Mouse (Mus musculus): ENCODE measurements around the gene Grb7.

Gene Grb7

DNA sequence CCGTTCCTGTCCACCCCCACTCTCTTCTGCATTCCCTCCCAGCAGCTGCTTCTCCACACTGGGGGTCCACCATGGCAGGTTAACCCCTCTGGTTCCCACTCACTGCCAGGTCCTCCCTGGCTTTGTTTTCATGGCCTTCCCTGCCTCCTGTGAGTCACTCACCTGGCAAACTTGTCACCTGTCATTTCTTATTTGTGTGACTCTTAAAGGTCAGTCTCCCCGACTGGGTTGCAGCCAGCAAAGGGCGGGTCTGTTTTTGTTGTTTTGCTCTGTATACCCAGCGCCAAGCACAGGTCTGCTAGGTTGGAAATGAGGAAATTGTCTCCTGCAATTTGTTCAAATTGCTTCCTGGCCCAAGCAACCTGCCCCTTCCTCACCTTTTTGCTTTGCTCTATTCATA lies 515 bp upstream of the Grb7 start:
- DNase-seq (ENCODE audit: low spot score), result no peak

DNA sequence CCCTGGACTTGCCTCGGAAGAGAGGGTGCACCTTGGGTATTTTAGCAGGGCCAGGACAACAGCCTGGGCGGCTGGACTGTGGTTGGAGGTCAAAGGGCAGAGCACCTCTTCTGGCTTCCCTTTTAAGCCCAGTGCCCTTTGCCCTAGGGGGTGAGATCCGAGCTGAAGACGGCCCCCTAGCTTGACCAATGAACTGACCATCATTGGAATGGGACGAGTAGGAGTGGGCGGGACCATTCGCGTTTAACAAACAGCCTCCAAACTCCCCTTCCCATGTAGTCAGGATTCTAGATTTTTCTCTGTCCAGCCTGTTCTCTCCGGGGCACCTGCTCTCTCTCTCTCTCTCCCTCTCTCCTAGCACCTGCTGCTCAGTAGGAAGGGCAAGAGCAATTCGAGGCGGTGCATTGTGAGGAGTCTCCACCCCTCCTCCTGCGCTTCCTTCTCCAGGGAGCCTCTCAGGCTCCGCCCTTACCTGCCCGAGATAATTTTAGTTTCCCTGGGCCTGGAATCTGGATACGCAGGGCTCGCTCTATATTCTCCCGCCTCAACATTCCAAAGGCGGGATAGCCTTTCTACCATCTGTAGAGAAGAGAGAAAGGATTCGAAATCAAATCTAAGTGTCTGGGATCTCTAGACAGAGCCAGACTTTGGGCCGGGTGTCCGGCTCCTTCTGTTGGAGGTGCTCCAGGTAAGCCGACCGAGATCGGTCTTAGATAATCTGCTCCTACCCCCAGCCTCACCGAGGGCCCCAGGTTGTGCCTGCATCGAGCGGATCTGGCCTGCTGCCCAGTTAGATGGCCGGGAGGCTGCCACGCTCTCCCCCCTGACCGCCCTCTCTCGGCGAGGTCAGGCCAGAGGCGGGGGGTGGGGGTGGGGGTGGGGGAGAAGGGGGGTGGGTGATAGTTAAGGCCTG lies 624 bp downstream of the Grb7 start:
- no peak for DNase-seq (ENCODE audit: low spot score)

DNA sequence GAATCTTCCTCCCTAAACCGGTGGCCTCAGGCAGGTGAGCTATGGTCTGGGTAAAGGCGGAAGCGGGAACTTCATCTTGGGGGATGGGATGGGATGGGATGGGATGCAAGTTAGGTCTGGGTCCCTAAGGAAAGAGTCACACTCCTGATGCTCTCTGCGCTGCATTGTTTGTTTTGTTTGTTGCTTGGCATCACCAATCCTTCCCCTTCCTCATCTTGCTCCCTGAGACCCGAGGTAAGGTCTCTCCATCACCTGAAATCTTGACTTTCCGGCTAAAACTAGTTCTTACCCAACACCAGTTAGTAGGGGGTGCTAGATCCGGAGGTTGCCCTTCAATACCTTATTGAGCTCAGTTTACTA lies 1.3 kb downstream of the Grb7 start:
- no peak for DNase-seq (ENCODE audit: low spot score)

- no peak for DNase-seq (ENCODE audit: low spot score)
Measured at GRCm38 (mm10) chr11:98448191-98448790, 2.1 kb downstream of the Grb7 start.

DNA sequence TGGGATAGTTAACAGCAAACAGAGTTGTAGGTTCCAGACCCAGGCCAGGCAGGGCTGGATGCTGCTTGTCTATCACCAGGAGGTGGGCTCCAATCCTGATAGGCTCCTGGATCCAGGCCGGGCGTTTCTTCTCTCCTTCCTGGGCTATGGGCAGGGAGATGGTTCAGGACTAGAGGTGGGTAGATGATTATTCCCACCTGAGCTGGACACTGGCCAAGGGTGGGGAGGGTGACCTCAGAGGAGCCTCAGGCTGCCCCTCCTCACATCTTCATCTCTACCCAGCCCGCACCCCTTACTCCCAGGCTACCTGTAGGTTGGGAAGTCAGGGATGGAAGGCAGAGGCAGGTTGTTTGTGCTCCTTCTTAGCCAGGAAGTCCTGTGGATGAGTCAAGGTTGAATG lies 3.2 kb downstream of the Grb7 start:
- DNase-seq (ENCODE audit: low spot score), result no peak

DNA sequence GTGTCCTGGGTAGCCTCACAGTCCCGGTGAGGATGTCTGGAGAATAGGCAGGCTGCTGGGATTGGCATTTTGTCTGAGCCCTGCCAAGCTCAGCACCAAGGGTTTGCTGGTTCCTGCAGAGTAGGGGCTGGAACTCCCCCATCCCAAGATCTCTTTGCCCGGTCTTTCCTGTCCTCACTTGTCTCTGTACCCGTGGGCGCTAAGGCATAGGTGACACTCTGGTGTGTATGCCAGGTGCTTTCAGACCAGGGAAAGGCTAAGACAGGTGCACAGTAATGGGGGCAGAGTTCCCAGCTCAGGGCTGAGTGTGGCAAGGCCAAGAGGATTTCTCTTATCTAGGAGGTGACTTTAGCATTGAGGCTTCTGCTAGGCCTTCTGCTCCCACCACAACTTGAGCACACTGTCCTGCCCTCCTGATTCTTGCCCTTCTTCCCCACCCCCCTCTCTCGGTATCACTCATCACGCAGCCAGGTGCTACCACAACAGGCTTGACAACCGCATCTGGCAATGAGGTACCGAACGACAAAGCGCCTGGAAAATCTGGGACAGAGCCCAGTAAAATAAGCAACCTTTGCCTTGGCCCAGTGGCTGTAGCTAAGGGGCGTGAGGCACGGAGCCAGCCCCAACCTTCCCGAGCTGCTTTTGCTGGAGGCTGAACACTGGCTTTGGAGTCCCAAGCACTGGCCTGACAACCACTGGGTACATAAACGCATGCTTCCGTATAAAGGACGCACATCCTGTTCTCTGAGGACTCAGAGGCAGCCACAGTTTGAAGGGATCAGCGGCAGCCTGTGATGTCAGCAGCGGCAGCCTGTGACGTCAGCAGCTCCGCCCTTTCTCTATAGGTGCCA lies 4.0 kb downstream of the Grb7 start:
- no peak for DNase-seq (ENCODE audit: low spot score)

DNA sequence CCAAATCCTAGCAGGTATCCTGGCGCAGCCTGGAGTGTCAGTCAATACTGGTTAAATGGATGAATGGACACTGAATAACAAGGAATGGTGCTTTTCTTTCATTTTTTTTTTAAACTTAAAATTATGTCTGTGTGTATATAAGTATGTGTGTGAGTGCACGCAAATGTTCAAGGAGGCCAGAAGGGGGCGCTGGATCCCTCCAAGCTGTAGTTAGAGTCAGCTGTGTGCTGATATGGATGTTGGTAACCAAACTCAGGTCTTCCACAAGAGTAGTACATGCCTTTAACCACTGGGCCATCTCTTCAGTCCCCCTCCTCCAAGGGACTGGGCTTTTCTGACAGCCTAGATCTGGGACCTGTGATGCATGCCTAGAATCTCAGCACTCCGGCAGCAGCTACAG lies 9.3 kb downstream of the Grb7 start:
- no peak for DNase-seq (ENCODE audit: low spot score)

DNA sequence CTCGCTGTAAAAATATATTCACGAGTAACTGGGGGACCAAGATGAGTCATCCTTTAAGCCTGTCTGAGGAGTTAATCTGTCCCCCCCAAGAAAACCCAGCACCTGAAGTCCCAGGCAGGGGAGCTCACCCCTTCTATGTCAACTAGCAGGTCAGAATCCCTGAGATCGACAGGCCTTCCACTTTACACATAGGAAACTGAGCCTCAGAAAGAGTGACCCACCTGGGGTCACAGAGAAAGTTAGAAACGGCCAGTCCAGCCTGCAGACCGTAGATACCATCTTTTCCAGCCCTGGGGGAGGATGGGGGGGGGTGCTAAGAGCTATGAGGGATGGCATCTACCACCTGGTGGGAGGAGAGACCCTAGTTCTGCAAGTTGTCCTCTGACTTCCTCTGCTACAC lies 10.4 kb downstream of the Grb7 start:
- no peak for DNase-seq (ENCODE audit: low spot score)

DNA sequence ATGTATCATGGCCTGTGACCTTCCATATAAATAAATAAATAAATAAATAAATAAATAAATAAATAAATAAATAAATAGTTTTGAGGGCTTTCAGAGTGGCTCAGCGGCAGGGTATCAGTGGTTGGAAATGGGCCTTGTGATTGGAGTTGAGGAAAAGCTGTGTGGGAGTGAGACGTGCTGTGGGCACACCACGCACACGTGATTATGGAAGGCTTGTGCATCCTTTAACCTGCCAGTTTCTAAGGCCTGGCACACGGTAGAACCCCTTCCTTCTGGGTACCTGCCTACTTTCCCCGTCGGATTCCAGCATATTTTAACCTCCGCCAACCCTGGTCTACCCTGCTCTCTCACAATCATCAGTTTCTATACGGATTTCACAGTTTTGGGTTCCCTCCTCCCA lies 10.8 kb downstream of the Grb7 start:
- no peak for DNase-seq (ENCODE audit: low spot score)

DNA sequence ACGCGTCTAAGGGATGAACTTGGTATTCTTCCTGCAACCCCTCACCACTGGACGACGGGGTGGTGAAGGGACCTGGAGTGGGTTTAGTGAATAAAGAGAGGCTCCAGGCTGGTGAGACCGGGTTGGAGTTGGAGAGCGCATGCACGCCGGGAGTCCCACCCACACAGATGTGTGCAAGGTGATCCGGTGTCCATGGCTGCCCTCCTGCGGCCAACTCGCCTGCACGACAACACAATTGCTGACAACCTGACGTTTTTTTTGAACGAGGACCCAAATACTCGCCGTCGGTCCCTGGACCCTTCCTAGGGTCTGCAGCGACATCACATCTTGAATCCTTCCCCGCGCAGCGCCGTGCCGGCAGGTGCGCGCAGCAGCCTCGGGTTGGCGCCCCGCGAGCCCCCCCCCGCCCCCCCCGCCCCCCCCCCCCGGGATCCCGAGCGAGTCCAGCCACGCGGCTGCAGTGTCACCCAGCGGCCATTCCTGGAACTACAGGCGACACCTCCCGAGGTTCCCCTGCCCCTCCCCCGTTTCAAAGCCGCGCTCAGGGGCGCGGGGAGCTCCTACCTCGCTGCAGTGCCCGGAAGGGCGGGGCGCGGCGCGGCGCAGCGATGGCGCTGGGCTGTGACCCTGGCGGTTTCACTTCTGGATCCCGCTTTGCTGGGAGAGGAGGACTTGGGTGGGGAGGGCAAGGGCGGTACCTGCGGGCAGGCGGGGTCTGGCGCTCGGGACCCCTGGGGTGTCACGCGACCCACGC lies 11.3 kb downstream of the Grb7 start:
- DNase-seq (ENCODE audit: low spot score), result peak; percentile 49

DNA sequence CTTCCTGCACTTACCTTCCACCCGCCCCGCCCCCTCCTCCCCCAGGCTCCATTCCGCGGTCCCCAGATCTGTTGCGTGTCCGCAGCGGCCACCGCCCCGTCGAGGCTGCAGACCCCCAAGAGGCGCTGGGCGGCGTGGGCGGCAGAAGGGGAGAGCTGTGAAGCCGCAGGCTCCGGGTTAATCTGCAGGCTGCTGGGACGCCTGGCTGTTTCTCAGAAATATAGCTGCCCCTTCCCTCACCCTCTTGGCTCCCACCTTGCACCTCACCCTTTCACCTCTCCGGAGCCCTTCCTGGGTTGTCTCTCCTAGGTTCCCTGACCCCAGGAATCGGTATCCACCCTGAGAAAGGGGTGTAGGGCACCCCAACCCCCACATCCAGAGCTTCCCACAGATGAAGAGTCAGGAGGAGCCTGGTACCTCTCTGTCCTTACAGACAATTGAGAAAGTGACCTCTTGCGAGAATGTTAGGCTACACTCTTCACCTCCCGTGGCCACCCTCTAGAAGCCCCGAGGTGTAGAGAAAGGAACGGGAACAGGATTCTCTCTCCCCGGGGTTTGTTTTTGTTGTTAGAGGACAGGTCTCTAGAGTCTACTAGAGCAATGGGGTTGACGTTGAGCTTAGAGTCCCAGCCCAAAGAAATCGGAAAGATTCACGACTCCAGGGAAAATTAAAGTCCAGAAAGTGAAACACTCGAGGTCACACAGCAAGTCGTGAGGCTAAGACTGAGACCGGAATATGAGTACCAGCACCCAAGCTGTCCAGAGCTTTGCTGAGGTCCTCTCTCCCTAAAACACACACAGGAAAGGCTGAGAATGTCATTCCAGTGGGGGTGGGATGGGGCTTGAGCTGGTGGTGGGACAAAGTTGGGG lies 12.2 kb downstream of the Grb7 start:
- no peak for DNase-seq (ENCODE audit: low spot score)

- DNase-seq (ENCODE audit: low spot score), result no peak
Measured at GRCm38 (mm10) chr11:98459071-98459741, 13.0 kb downstream of the Grb7 start.

DNA sequence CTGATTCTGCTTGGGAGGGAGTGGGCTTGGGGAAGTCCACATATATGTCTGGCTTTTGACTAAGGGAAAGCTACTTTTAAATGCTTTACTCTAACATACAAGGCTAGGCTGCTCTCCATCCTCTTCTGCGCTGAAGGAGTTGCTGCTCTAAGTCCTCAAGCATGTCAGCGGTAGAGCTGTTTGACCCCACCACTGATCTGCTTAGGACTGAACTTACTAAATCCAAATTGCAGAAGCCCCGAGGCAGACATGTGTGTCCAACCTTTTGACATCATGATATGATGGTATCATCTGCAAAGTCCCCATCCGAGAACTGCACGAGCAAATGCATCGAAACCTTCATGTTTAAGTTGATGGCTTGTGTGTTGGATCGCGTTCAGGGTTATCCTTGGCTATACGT lies 13.7 kb downstream of the Grb7 start:
- DNase-seq (ENCODE audit: low spot score), result no peak

GRCm38 (mm10) chr11:98461109-98461720 lies 15.0 kb downstream of the Grb7 start:
- DNase-seq (ENCODE audit: low spot score), result no peak

DNA sequence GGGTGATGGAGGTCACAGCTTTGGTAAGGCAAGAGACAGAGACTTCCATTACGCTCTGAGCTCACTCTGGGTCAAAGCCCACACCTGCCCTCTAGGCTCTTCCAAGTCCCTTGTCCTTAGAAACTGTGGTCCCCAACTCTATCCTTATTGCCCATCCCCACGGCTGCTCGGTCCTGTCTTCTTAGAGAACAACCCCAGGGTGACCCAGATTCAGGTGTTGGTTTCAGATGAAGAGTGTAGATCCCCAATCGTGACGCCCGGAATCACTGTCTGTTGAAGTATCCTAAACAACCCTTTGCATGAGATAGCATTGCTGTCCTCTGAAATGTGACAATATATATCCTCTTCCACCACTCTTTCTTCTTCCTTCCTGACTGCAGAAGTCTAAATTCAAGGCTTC lies 16.1 kb downstream of the Grb7 start:
- DNase-seq (ENCODE audit: low spot score), result no peak

GRCm38 (mm10) chr11:98463911-98464310 lies 17.7 kb downstream of the Grb7 start:
- no peak for DNase-seq (ENCODE audit: low spot score)

DNA sequence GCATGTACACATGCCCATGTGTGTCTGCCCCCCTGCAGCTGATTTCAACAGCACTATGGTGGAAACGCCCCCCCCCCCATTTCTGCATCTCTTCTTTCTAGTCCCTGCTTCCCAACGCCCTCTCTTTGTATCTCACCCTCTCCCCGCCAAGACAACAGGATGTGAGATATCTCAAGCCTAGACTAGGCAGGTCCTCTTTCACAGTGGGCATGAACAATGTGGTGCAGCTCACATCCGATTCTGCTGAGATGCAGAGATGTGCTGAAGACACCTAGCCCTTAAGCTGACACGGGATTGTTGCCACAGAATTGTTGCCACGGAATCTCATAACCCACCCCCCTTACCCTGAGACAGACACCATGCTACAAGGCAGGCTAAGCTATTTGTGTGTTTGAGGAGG lies 18.3 kb downstream of the Grb7 start:
- no peak for DNase-seq (ENCODE audit: low spot score)

DNA sequence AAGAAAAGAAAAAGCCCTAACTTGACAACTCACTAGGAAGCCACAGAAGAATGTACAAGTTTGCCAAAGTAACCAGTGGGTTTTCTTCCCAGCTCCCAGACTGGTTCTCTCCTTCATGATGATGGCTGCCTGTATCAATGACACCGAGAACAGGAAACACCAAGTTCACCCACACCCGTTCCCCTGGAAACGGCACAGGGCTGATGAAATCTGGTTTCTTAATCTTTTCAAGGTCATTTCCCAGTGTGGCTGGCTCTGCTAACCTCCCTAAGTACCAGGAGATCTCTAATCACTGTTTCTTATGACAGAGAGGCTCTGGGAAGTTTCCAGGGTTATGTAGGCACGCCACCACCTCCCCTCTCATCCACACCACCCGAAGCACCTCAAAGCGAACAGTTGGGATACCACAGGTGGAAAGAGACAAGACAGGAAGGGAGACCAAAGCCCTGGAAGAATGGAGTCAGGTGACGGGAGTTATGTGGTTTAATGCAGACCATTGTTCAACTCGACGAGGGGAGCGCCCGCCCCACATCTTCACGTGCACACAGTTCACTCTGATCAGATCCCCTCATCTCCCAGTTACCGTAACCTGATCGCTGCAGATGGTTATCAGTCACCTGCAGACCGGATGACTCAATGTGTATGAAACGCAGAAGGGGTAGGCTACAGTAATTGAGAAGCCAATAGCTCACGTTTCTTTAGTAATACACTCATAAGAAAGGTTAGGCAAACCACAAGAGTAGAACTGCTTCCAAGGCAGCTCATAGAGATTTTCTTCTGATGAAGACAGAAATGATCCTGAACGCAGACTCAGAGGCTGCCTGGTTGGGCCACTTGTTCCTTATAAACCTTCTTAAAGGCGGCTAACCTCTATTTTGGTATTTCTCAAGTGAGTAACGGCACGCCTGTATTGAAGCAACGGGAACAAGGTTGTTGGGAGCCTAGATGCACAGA lies 23.8 kb downstream of the Grb7 start:
- no peak for DNase-seq (ENCODE audit: low spot score)

GRCm38 (mm10) chr11:98470795-98471194 lies 24.6 kb downstream of the Grb7 start:
- no peak for DNase-seq (ENCODE audit: low spot score)
